Mouse (Mus musculus) cerebellum, postnatal 4 days (tissue): ENCODE measurements around the gene Crnkl1.
"Not testable (repeated sequence)": the region's sequence is repeated elsewhere in the genome, so short reads cannot be mapped to it uniquely, and the experiment has no call there.

ENCODE experiments used
- DNase-seq, 2 experiments: peaks; one replicate each; pipeline ENCODE4 v3.0.0; 2022; ENCODE audit warnings: low spot score in 2 of 2, mixed read lengths in 1 of 2

Crnkl1 gene

GRCm38 (mm10) chr2:145920941-145921650 is 13.7 kb downstream of the Crnkl1 start:
- DNase-seq, result no peak

GRCm38 (mm10) chr2:145905884-145906283 is 28.9 kb downstream of the Crnkl1 start:
- DNase-seq, result not testable (repeated sequence)

DNA sequence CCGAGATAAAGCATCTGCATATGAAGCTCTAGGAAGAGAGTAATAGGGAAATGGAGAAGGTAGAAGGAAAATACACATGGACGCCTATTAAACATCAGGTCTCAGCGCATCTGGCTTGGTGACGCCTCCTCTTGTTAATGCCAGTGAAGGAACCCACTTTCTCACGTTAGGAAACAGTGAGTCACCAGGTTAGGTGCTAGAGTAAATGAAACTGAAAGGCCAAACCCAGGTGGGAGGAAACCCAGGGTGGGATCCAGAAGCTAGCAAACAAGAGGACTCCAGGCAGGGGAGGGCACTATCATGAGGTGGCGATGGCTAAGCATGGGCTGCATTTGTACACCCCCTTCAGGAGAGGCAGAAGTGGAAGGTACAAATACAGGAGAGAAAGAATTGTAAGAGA is 29.7 kb downstream of the Crnkl1 start:
- no peak for DNase-seq

GRCm38 (mm10) chr2:145903983-145904616 is 30.7 kb downstream of the Crnkl1 start:
- no peak for DNase-seq

GRCm38 (mm10) chr2:145903061-145903901 is 31.5 kb downstream of the Crnkl1 start:
- DNase-seq, result peak; percentile 75 to 92

DNA sequence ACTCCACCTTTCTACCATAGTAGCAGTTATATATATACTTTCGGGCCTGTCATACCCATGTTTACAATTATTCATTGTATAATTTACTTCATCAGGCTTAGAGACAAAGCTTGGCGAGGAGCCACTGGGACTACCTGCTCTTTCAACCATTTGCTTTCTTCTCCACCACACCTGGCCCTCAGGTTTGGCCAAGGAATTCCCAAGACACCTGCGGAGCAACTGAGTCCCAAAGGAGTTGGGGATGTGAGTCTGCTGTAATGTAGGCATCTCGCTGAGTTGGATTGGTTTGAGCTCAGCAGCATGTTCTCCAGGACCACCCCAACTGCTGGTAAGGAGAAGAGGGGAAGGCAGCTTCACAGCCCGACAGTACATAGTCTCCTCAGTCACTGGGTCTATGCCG is 33.0 kb downstream of the Crnkl1 start, which contains the start of gene Naa20:
Naa20 (plus strand) TSS at position 239 of the 400 bp plus-strand sequence.
- no peak for DNase-seq

- not testable (repeated sequence) for DNase-seq
Measured at GRCm38 (mm10) chr2:145900318-145900717, 34.5 kb downstream of the Crnkl1 start.

DNA sequence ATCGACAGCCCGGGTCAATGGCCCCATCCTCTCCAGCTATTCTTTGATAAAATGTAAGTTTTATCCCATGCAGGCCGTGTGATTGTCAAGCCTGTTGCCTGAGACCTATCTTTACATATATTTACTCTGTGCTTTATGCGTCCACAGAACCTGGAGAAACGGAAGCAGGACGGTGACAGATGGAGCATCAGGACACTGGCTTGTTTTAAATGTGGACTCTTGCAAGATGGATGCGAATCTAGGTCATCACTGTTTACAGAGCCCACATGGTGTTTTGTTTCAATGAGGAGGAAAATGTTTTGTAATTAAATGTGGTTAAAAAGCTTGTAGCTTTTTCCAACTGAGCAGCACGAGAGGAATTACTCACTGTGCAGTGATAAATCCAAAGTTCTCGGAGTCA is 36.7 kb downstream of the Crnkl1 start:
- DNase-seq, result no peak

DNA sequence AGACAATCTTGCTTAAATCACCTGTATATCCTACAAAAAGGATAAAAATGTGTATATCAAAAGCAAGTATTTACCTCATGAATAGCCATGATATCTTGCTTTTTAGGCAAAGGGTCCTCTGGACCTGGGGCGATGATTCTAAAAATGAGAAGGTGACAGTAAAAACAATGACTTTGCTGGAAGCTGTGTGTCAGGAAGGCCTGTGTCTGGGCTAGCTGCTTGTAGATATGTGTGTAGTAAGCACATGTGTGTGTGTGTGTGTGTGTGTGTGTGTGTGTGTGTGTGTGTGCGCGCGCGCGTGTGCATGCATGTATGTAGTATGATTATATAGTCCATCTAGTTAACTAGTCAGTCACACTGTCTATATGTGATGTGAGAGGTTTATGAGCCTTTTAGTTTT is 41.1 kb downstream of the Crnkl1 start:
- DNase-seq, result no peak

- no peak for DNase-seq
Measured at GRCm38 (mm10) chr2:145890571-145890970, 44.2 kb downstream of the Crnkl1 start.

DNA sequence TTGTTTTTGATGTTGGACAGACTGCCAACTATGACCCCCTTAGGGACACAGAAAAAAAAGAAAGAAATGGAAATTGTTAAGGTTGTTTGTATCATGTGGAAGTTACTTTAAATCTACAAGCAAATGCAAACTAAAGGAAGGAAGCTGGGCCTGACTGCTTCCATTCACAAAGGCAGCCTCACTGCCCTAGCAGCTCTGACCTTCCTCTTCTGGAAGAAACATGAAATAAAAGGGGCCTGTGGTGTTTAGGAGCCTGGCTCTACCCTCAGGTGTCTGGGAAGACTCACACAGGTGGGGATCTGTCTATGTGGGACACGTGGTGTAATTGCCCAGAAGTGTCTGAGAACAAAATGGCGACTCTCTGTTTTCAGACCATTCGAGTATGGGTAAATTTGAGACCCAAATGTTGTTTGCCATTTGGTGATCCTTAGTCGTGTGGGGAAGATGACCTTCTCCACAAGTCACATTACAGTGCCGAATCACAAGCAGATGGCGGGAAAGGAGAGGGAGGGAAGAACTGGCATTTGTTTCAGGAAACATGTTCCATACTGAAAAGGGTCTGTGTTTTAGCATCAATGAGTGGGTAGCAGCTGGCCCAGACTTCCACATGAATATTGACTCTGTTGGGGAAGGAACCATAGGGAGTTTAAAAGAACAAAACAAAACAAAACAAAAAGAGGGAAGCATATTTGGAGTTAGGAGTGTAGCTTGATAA is 45.9 kb downstream of the Crnkl1 start:
- DNase-seq, result no peak

GRCm38 (mm10) chr2:145887937-145888765 is 46.7 kb downstream of the Crnkl1 start:
- DNase-seq, result no peak

- DNase-seq, result no peak
Measured at GRCm38 (mm10) chr2:145884913-145885785, 49.7 kb downstream of the Crnkl1 start.

DNA sequence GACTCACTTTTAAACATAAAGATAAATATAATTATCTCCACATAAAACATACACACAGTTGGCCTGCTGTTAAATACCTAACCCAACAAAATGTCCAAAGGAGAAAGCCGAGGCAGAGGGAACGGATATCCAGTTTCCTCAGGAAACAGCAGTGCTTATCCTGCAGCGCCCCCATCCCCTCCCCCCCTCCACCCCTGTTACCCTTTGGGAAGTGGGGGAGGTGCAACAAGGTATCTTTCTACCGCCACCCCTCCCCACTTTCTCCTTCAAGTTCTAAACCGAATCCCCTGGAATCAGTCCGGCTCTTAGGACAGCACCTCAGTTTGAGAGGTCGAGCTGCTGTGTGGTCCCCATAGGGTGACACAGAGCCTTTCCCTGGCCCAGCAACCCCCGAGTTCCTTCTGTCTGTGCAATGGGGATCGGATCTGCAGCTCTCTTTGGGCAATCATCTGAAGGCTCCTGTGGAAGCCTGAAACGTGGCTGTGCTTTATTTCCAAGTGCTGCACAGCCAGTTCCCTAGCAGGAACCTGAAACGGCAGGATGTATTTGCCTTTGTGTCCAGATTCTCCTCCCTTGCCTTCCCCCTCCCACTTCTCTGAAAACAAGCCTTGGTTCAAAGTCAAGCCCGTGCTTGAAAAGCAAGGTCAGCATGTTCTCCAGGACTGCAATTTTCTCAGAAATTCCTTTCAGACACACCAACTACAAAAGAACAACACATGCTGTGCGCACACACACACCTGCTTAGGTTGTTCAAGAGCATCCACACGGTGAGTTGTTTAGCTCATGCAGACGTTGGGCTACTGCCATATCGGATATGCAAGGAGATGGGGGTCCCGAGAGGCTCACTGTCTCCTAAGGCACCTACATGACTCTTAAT is 50.5 kb downstream of the Crnkl1 start:
- DNase-seq, result no peak

GRCm38 (mm10) chr2:145882398-145882797 is 52.4 kb downstream of the Crnkl1 start:
- DNase-seq, result no peak

- DNase-seq, result no peak
Measured at GRCm38 (mm10) chr2:145881932-145882331, 52.9 kb downstream of the Crnkl1 start.

- no peak for DNase-seq
Measured at GRCm38 (mm10) chr2:145880887-145881747, 53.7 kb downstream of the Crnkl1 start.

GRCm38 (mm10) chr2:145877191-145877590 is 57.6 kb downstream of the Crnkl1 start:
- no peak for DNase-seq
